Mouse (Mus musculus) heart, embryonic 11.5 days (tissue): ENCODE measurements at regions not wholly inside any gene's neighbourhood (a gene's known extent, or its start where the extent isn't known, plus 50 kb on each side); places are given as distances from the start of the nearest gene placed in this dataset.

Source experiments
- ATAC-seq: fragments of 200-750 bp; cut with Nextera tagmentation; replicated peaks from 2 replicates; pipeline ENCODE4 v1.8.0; 2017; ENCODE audit warnings: moderate library complexity; ENCODE audit not compliant: insufficient number of reproducible peaks, low FRiP score, low TSS enrichment
- H3K27ac ChIP-seq: fragments of 300-500 bp; sonication (generic); 2 replicates; pipeline ENCODE4 v1.5.1; 2014; ENCODE audit warnings: mild to moderate bottlenecking, low read depth, low read length
- H3K27me3 ChIP-seq: fragments of 300-500 bp; sonication (generic); 2 replicates; pipeline ENCODE4 v1.6.1; 2014; ENCODE audit warnings: mild to moderate bottlenecking, low read length, mixed read lengths; ENCODE audit not compliant: control insufficient read depth, insufficient read depth
- H3K36me3 ChIP-seq: fragments of 300-500 bp; sonication (generic); 2 replicates; pipeline ENCODE4 v1.6.1; 2014; ENCODE audit warnings: mild to moderate bottlenecking, low read length, moderate library complexity, mixed read lengths; ENCODE audit not compliant: control insufficient read depth, insufficient read depth
- H3K4me1 ChIP-seq: fragments of 300-500 bp; sonication (generic); 2 replicates; pipeline ENCODE4 v1.6.1; 2014; ENCODE audit warnings: low read length; ENCODE audit not compliant: control insufficient read depth, insufficient read depth
- H3K4me2 ChIP-seq: fragments of 300-500 bp; sonication (generic); 2 replicates; pipeline ENCODE4 v1.6.1; 2014; ENCODE audit warnings: mild to moderate bottlenecking, moderate library complexity
- H3K4me3 ChIP-seq: fragments of 300-500 bp; sonication (generic); 2 replicates; pipeline ENCODE4 v1.5.1; 2014; ENCODE audit warnings: low read depth, low read length
- H3K9ac ChIP-seq: fragments of 300-500 bp; sonication (generic); 2 replicates; pipeline ENCODE4 v1.6.1; 2014; ENCODE audit warnings: mild to moderate bottlenecking, low read depth, low read length, moderate library complexity
- H3K9me3 ChIP-seq: fragments of 300-500 bp; sonication (generic); replicated peaks from 2 replicates; pipeline ENCODE4 v1.6.1; 2016; ENCODE audit warnings: low read length; ENCODE audit not compliant: control insufficient read depth
- WGBS: fragments of 180-500 bp; shearing (Covaris S2); extraction: QIAGEN DNeasy Blood & Tissue Kit; methylation state at CpG from one replicate; pipeline ENCODE4 v1.1.7; 2014; ENCODE audit not compliant: insufficient replicate concordance; 5-methylcytosine and 5-hydroxymethylcytosine counted together

DNA sequence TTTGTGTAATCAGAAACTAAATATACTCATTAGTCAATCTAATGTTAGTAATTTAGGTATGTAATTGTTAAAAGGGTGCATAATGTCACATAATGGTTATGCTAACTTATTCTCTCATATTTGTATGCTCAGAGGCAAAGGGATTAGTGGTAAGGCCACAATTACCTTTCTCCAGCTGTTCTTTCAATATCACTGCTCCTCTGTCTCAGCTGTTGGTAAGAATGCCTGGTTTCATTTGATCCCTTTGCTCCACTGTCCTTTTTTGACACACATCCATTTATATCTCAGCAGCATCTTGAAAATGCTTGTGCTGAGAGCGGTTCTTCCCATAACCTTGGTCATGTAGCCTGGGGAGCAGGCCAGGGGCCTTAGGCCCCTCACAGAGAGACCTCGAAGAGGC, 294.9 kb upstream of the Tbx18 start:
- Histone ChIP-seq H3K9me3 (no peaks in the 10 kb centered on the region), H3K27ac (no peak overlapping the region), H3K27me3 (no peaks in the 10 kb centered on the region), H3K4me1 (no peaks in the 10 kb centered on the region), H3K4me3 (no peak overlapping the region), H3K36me3 (no peaks in the 10 kb centered on the region), H3K9ac (no peak overlapping the region), H3K4me2 (no peak overlapping the region)
- no peak for ATAC-seq
- WGBS: 56% methylated on average over 2 of the region's 2 CpGs

DNA sequence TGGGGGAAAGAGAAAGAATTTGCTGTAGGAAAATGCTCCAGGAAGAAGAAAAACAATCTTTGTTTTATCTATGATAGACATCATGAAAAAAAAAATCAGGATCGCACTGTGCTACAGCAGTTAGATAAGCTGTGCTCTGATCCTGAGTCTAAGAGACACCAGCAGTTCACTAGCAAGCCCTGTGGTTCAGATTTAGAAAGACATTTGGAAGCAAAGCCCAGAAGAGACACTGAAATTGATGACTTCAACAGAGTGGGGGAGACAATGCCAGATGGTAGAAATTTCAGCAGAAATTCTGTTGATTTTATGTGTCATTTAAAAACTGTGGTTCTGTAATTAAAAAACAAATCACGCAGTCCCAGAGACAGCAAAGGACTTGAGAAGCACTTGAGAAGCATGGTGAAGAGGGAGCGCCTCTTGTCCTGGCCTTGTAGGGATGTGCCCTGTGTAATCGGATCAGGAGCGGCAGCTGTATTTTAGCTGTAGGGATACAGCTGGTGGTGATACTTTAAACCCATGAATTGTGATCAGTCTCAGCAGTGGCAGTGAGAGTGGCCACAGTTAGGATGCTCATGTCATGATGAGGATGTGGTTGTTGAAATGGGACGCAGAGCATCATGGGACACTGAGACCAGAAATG, 296.4 kb upstream of the Nt5e start:
- ATAC-seq: no peak
- H3K9me3 ChIP-seq: no peaks in the 10 kb centered on the region
- H3K9ac ChIP-seq: no peak overlapping the region
- no peaks in the 10 kb centered on the region for H3K4me1 ChIP-seq
- no peak overlapping the region for H3K4me3 ChIP-seq
- no peaks in the 10 kb centered on the region for H3K27me3 ChIP-seq
- no peaks in the 10 kb centered on the region for H3K36me3 ChIP-seq
- 82% methylated on average over 6 of the region's 6 CpGs for WGBS
- no peak overlapping the region for H3K27ac ChIP-seq
- no peak overlapping the region for H3K4me2 ChIP-seq

DNA sequence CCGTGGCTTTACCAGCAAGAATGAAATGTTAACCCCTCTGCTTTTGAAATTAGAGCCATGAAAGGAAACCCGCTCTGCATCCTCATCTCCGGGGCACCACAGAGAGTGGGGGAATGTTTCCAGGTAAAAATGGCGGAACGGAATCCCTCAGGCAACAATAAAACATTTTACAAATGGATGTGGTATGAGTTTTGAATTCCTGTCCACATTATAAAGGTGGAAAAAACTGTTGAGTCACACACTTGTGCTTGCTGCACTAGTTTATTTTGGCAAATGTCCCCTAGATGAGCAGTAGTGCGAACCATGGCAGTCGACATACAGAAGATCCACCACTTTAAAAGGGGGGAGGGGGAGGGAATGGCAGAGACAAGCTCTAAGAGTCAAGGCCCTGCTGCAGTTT, 289.4 kb upstream of the Nt5e start:
- ATAC-seq: no peak
- 78% methylated on average over 7 of the region's 7 CpGs for WGBS
- Histone ChIP-seq H3K4me3 (no peak overlapping the region), H3K27me3 (no peaks in the 10 kb centered on the region), H3K27ac (no peak overlapping the region), H3K4me1 (no peaks in the 10 kb centered on the region), H3K9me3 (no peaks in the 10 kb centered on the region), H3K9ac (no peak overlapping the region), H3K4me2 (no peak overlapping the region), H3K36me3 (no peaks in the 10 kb centered on the region)

GRCm38 (mm10) chr9:88049270-88049669, 277.7 kb upstream of the Nt5e start:
- ATAC-seq: no peak
- no peak overlapping the region for H3K4me2 ChIP-seq
- no peak overlapping the region for H3K4me3 ChIP-seq
- no peaks in the 10 kb centered on the region for H3K4me1 ChIP-seq
- no peaks in the 10 kb centered on the region for H3K36me3 ChIP-seq
- no peak overlapping the region for H3K27ac ChIP-seq
- 73% methylated on average over 13 of the region's 13 CpGs for WGBS
- no peaks in the 10 kb centered on the region for H3K9me3 ChIP-seq
- no peak overlapping the region for H3K9ac ChIP-seq
- H3K27me3 ChIP-seq: peaks cover under 1% of the 10 kb centered on the region; the same call in 1 of the 2 replicates

DNA sequence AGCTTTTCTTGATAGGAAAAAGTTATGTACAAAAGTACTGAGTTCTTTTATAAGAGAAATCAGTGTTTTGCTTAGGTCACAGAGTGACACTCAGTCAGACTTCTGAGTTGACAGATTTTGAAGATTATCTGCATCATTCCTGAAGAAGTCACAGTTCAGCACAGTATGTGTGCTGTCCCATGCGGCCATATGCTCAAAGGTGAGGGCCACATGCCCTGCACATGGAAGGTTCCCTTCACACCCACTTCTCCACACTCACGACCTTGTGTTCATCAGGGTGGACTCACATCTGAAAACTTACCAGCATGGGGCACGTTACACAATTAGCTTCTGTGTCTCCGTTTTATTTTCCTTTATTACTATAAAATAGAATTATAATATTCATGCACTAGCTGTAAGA, 277.2 kb upstream of the Nt5e start:
- no peak overlapping the region for H3K9ac ChIP-seq
- ATAC-seq: no peak
- no peak overlapping the region for H3K27ac ChIP-seq
- 78% methylated on average over 4 of the region's 4 CpGs for WGBS
- H3K4me3 ChIP-seq: no peak overlapping the region
- H3K9me3 ChIP-seq: no peaks in the 10 kb centered on the region
- H3K27me3 ChIP-seq: peaks cover 3% of the 10 kb centered on the region; the same call in 1 of the 2 replicates
- H3K4me1 ChIP-seq: no peaks in the 10 kb centered on the region
- no peaks in the 10 kb centered on the region for H3K36me3 ChIP-seq
- H3K4me2 ChIP-seq: no peak overlapping the region

- Histone ChIP-seq H3K4me1 (no peaks in the 10 kb centered on the region), H3K9ac (no peak overlapping the region), H3K4me2 (no peak overlapping the region), H3K9me3 (no peaks in the 10 kb centered on the region), H3K4me3 (no peak overlapping the region), H3K36me3 (no peaks in the 10 kb centered on the region), H3K27me3 (peaks cover 10% of the 10 kb centered on the region), H3K27ac (no peak overlapping the region)
- whole genome bisulfite sequencing: 61% methylated on average over 4 of the region's 4 CpGs
- no peak for ATAC-seq
Measured at GRCm38 (mm10) chr9:88058551-88058950, 268.4 kb upstream of the Nt5e start.

- Histone ChIP-seq H3K4me2 (no peak overlapping the region), H3K9ac (no peak overlapping the region), H3K36me3 (no peaks in the 10 kb centered on the region), H3K4me1 (no peaks in the 10 kb centered on the region), H3K9me3 (no peaks in the 10 kb centered on the region), H3K27ac (no peak overlapping the region), H3K27me3 (peaks cover 10% of the 10 kb centered on the region), H3K4me3 (no peak overlapping the region)
- WGBS: 78% methylated on average over 3 of the region's 3 CpGs
- no peak for ATAC-seq
Measured at GRCm38 (mm10) chr9:88059005-88059404, 268.0 kb upstream of the Nt5e start.

DNA sequence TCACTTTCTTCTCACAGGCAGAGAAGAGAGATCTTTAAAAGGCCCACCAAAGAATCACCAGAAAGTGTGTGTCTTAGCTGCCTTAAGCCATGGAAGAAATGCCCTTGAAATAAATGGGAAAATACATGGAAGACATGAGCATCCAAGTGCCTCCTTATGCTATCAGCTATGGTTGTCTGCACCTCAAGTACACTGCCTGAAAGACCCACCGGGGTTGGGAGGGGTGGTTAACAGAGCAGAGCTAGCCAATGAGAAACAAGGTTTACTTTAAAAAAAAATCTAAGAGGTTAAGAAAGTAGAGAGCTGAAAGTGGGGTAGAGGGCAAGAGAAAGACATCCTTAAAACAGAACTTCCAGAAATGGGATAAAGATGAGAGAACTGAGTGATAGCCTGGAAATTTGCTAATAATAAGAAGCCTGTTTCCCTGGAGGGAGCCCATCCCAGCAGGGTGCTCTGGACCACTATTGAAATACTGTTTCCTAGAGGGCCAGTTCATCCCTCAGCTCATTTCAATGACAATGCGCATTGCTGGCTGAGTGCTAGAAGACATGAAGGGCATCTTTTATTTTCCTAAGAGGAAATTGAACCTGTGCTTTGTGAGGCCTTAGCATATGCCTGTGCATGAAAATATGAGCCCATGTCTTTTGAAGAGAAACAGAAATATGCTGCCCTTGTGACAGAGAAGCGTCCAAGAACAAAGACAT, 262.9 kb upstream of the Nt5e start:
- Histone ChIP-seq H3K4me2 (no peak overlapping the region), H3K9me3 (no peaks in the 10 kb centered on the region), H3K9ac (no peak overlapping the region), H3K36me3 (no peaks in the 10 kb centered on the region), H3K4me3 (no peak overlapping the region), H3K27me3 (peaks cover 22% of the 10 kb centered on the region), H3K27ac (no peak overlapping the region), H3K4me1 (no peaks in the 10 kb centered on the region; the same call in 1 of the 2 replicates)
- no peak for ATAC-seq
- 53% methylated on average over 3 of the region's 3 CpGs for WGBS

GRCm38 (mm10) chr9:88065057-88065456, 261.9 kb upstream of the Nt5e start:
- H3K9me3 ChIP-seq: no peaks in the 10 kb centered on the region
- no peak overlapping the region for H3K9ac ChIP-seq
- 67% methylated on average over 4 of the region's 4 CpGs for WGBS
- H3K36me3 ChIP-seq: no peaks in the 10 kb centered on the region
- no peak for ATAC-seq
- no peak overlapping the region for H3K4me3 ChIP-seq
- no peak overlapping the region for H3K4me2 ChIP-seq
- H3K27ac ChIP-seq: no peak overlapping the region
- H3K27me3 ChIP-seq: peaks cover 23% of the 10 kb centered on the region
- H3K4me1 ChIP-seq: no peaks in the 10 kb centered on the region; the same call in 1 of the 2 replicates
